Comparison of ENCODE assay signal across 9 mouse cellular contexts in the genomic region with DNA sequence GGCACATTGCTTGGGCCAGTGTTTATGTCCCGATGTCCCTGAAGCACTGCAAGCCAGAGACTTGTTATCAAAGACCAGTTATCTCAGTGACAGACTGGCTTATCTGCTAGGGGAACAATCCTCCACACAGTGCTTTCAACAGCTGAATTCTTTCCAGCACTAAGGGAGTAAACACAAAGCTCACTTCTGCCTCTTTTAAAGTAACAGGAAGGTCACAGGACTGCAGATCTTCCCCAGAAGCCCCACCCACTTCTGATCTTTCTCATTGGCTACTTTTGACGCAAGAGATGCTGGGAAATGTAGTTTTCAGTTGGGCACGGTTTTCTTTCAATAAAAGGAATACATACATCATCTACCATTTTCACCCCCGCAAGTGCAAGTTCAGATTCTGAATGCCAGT.
DNase-seq lines count a peak whose midpoint lies in the region; ATAC-seq and TF ChIP-seq lines count a peak whose summit lies in the region.
"Had no signal": no experiment of that assay in that cellular context is flagged by ENCODE, and none has a peak within 500 bp of the region (broad histone marks: within the 10 kb centered on the region; RNA-seq: fewer than 3 reads in every experiment).

No protein-coding gene starts in this region.

- peak overlapping the region; percentile 67 for H3K27ac ChIP-seq in hindbrain, embryonic 10.5 days
- no peak overlapping the region for H3K27ac ChIP-seq in hindbrain, embryonic 16.5 days (ENCODE audit: low read depth, low read length)
- peak overlapping the region; percentile 85 for H3K27ac ChIP-seq in heart, embryonic 12.5 days (ENCODE audit: poor library complexity, severe bottlenecking)
- no peak overlapping the region for H3K27ac ChIP-seq in kidney, postnatal 0 days
- H3K27ac ChIP-seq: macrophage had no signal

- H3K9ac ChIP-seq in hindbrain, embryonic 16.5 days (ENCODE audit: low read depth, low read length): no peak overlapping the region
- no peak overlapping the region for H3K9ac ChIP-seq in heart, embryonic 12.5 days
- H3K9ac ChIP-seq in kidney, postnatal 0 days (ENCODE audit: low read depth, low read length): no peak overlapping the region

- H3K4me1 ChIP-seq in hindbrain, embryonic 10.5 days (replicated peaks): peaks cover 4% of the 10 kb centered on the region
- H3K4me1 ChIP-seq in hindbrain, embryonic 16.5 days (ENCODE audit: control insufficient read depth, insufficient read depth, low read depth, low read length): no peaks in the 10 kb centered on the region
- H3K4me1 ChIP-seq in E14TG2a.4 (replicated peaks; ENCODE audit: low read depth, low read length): peaks cover 21% of the 10 kb centered on the region
- peaks cover 11% of the 10 kb centered on the region for H3K4me1 ChIP-seq in heart, embryonic 12.5 days (replicated peaks)
- no peaks in the 10 kb centered on the region for H3K4me1 ChIP-seq in kidney, postnatal 0 days (replicated peaks; ENCODE audit: insufficient read depth, low read length)

- no peaks in the 10 kb centered on the region for H3K9me3 ChIP-seq in hindbrain, embryonic 10.5 days
- H3K9me3 ChIP-seq in hindbrain, embryonic 16.5 days (ENCODE audit: control insufficient read depth, low read length): no peaks in the 10 kb centered on the region
- H3K9me3 ChIP-seq in E14TG2a.4 (ENCODE audit: low read length): peaks cover 4% of the 10 kb centered on the region
- H3K9me3 ChIP-seq in heart, embryonic 12.5 days (replicated peaks): no peaks in the 10 kb centered on the region; the same call in 1 of the 2 replicates
- H3K9me3 ChIP-seq in kidney, postnatal 0 days (replicated peaks; ENCODE audit: low read length): no peaks in the 10 kb centered on the region

- no peak for TF ChIP-seq CTCF in E14TG2a.4 (conservative IDR thresholded peaks at IDR 0.05; ENCODE audit: low read length)
- TF ChIP-seq CTCF in kidney, postnatal 0 days (IDR thresholded peaks at IDR 0.05; ENCODE audit: low read depth): no peak

- H3K4me2 ChIP-seq in hindbrain, embryonic 16.5 days (ENCODE audit: low read length): no peak overlapping the region
- H3K4me2 ChIP-seq in heart, embryonic 12.5 days: peak overlapping the region; percentile 64
- H3K4me2 ChIP-seq in kidney, postnatal 0 days (ENCODE audit: low read length): no peak overlapping the region

- H3K4me3 ChIP-seq in hindbrain, embryonic 10.5 days: no peak overlapping the region
- no peak overlapping the region for H3K4me3 ChIP-seq in hindbrain, embryonic 16.5 days (ENCODE audit: low read length)
- peak overlapping the region; percentile 45; the same call in 1 of the 2 replicates for H3K4me3 ChIP-seq in E14TG2a.4 (replicated peaks; ENCODE audit: low read length)
- H3K4me3 ChIP-seq in heart, embryonic 12.5 days: 0 out of 2 replicates have a peak overlapping the region, but pooled peaks have one; percentile 26
- no peak overlapping the region for H3K4me3 ChIP-seq in kidney, postnatal 0 days (replicated peaks; ENCODE audit: low read depth, low read length)

- peak; percentile 15 for DNase-seq in hindbrain, embryonic 10.5 days (ENCODE audit: low spot score)
- DNase-seq in embryo, embryonic 11.5 days (ENCODE audit: low read depth, low spot score): peak; percentile 31
- peak; percentile 93 for DNase-seq in kidney, postnatal 0 days (ENCODE audit: low spot score)
- peak; percentile 32 to 70 for DNase-seq in lung, postnatal 4 days
- peak; percentile 13 for DNase-seq in thymus, postnatal 25 days

- peaks cover 31% of the 10 kb centered on the region for H3K36me3 ChIP-seq in hindbrain, embryonic 10.5 days
- peaks cover 19% of the 10 kb centered on the region for H3K36me3 ChIP-seq in hindbrain, embryonic 16.5 days (ENCODE audit: control insufficient read depth, insufficient read depth, low read length)
- H3K36me3 ChIP-seq in E14TG2a.4 (ENCODE audit: insufficient read depth, low read length): no peaks in the 10 kb centered on the region
- H3K36me3 ChIP-seq in heart, embryonic 12.5 days: peaks cover 38% of the 10 kb centered on the region
- peaks cover 18% of the 10 kb centered on the region for H3K36me3 ChIP-seq in kidney, postnatal 0 days (ENCODE audit: insufficient read depth, low read length)

- H3K27me3 ChIP-seq in hindbrain, embryonic 10.5 days (ENCODE audit: insufficient read depth, poor library complexity, severe bottlenecking): no peaks in the 10 kb centered on the region
- H3K27me3 ChIP-seq in hindbrain, embryonic 16.5 days (replicated peaks; ENCODE audit: control insufficient read depth, insufficient read depth, low read length): no peaks in the 10 kb centered on the region
- no peaks in the 10 kb centered on the region for H3K27me3 ChIP-seq in E14TG2a.4 (ENCODE audit: insufficient read depth, low read length)
- H3K27me3 ChIP-seq in heart, embryonic 12.5 days (replicated peaks): no peaks in the 10 kb centered on the region
- H3K27me3 ChIP-seq in kidney, postnatal 0 days (ENCODE audit: insufficient read depth, low read length): no peaks in the 10 kb centered on the region

- ATAC-seq in hindbrain, embryonic 16.5 days: no peak
- ATAC-seq in heart, embryonic 12.5 days (ENCODE audit: insufficient number of reproducible peaks, low FRiP score): peak; percentile 81
- no peak for ATAC-seq in kidney, postnatal 0 days (replicated peaks; ENCODE audit: low FRiP score, low read depth)

- WGBS in hindbrain, embryonic 10.5 days: 32% methylated on average over 4 of the region's 4 CpGs
- 37% methylated on average over 4 of the region's 4 CpGs for WGBS in hindbrain, embryonic 16.5 days
- 7% methylated on average over 4 of the region's 4 CpGs for WGBS in heart, embryonic 12.5 days
- 39% methylated on average over 4 of the region's 4 CpGs for whole genome bisulfite sequencing in kidney, postnatal 0 days

Comparison
In these comparisons a context has a peak if more than half of its experiments do, and no peak if none do; other contexts are left out.
1. H3K27ac ChIP-seq: peak in hindbrain, embryonic 10.5 days (single experiment) and heart, embryonic 12.5 days (single experiment); none in hindbrain, embryonic 16.5 days (single experiment) and kidney, postnatal 0 days (single experiment).
2. DNase-seq: peak in every context shown above with its lines; median percentile 93 in kidney, postnatal 0 days; 51 in lung, postnatal 4 days; 31 in embryo, embryonic 11.5 days; 15 in hindbrain, embryonic 10.5 days; 13 in thymus, postnatal 25 days.
3. H3K4me3 ChIP-seq: peak in E14TG2a.4 (single experiment) and heart, embryonic 12.5 days (single experiment); none in hindbrain, embryonic 10.5 days (single experiment), hindbrain, embryonic 16.5 days (single experiment) and kidney, postnatal 0 days (single experiment).